Mouse (Mus musculus) adrenal gland, postnatal 14 days (tissue): Measurements from ENCODE around the gene Mpi. TPM values are rescaled to one million over a fixed set of nuclear protein-coding genes. Genes with fewer than 3 reads are reported as not detected.
A peak's percentile ranks its signal among the peaks of the same experiment; 100 is the strongest.

ENCODE experiments used
- DNase-seq: peaks from one replicate; pipeline ENCODE4 v3.0.0; 2021; ENCODE audit warnings: mixed read lengths
- total RNA-seq: library from RNA; stranded (reverse); gene quantifications from 2 replicates; pipeline ENCODE4 v1.2.3, GENCODE M21; 2021

Gene Mpi
- total RNA-seq, 1 experiment from 2014 or later, result 35.8 TPM

DNA sequence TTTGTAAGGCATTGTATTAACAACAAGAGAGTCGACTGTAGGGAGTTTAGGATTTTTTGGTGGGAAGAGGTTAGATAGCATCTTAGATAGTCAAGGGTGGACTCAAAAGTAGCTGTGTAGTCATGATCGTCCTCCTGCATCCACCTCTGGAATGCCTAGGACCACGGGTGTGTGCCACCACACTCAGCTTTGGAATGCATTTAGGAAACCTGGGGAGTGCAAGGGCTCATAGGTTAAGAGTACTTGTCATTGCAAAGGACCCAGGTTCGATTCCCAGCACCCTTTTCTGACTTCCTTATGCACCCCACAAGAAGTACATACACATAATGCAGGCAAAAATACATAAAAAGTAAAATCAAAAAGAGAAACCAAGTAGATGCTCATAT, 29.7 kb downstream of the Mpi start:
- DNase-seq, result no peak

DNA sequence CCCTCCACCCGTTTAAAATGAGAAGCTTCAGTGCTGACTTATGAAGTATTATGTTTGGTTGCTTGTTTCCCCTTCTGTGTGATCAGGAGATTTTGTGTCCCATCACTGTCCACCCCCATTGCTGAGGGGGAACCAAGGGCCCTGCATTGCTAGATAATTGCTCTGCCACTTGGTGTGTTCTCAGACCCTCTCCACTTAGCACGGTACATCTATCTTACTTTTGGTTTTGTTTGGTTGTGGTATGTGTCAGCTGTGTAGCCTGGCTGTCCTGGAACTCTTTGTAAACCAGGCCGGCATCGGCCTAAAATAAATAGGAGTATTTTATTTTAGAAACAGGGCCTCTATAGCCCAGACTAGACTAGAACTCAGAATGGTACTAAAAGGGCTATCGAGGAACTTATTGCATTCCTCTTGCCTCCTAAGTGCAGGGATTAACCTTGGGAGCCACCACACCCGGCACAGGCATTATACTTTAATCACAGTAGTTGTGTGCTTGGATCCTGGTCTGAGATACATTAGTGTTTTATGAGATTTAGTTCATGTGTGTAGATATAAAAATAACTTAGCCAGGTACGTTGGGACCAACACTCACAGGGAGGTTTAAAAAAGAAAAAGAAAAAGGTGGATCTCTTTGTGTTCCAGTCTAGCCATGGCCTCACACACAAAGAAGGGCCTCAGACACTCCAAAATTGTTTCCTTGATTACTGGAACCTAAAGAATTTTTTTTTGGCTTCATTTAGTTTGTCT, 30.3 kb downstream of the Mpi start:
- no peak for DNase-seq

DNA sequence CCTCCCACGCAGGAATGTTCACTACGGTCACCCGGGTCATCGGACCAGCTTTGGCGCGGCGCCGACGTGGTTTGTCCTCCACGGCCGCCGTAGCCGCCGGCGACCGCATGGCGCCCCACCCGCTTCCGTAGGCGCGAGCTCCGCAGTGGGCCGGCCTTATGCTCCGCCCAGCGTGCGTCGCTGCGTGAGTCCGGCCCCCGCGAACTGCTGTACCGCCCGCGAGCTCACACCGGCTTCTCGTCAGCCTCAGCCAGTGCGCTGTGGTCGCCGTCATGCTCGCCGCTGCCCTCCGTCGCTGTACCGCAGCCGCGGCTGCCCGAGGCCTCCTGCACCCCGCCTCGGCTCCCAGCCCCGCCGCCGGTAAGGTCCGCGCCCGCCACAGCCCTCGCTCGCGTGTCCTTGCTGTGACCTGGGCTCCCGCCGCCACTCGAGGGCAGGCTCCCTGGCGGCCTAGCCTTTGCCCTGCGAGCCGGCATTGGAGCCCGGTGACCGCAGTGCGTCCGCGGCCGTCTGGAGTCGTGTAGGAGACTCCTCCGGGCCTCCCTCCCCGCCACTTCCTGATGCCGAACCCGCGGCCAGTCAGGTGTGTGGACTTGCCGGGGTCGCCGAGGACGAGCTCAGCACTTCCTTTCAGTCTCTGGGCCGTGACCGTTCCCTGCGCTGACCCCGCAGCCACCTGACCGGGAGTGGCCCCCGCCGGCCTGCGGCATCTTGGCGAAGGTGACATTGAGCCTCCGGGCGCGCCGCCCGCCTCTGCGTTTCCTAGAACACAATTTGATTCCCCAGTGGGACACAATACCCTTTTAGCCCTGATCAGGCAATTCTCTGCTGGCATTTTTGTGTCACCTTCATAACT, 31.3 kb downstream of the Mpi start, which contains the start of gene Cox5a:
Gene Cox5a, plus strand, starts transcription at position 219 of the 856 bp plus-strand sequence.
- peak; percentile 96 for DNase-seq

DNA sequence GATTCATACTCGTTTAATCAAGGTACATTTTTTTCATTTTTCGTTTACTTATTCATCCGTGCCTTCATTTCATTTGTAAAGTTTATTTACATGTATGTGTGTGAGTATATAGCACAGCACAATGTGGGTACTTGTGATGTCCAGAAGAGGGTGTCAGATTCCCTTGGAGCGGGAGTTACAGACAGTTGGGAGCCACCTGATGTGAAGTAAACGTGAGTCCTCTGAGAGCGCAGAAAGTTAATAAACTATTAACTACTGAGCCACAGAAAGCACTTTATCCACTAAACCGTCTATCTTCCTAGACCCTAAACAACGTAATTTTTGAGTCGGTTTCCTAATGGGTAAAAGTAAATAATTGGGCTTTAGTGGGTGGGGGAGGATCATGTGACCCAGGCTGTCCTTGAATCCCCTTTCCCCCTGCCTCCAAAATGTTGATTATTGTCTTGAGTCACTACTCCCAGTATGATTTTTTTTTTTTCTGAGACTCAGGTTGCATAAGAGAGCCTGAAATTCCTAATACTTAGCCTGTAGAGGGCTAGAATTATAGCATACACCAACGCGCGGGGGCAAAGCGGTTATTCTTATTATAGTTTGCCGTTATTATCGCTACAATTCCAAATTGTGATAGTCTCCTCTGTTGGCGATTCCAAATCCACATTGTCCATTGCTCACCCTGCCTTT, 32.0 kb downstream of the Mpi start:
- DNase-seq, result no peak

DNA sequence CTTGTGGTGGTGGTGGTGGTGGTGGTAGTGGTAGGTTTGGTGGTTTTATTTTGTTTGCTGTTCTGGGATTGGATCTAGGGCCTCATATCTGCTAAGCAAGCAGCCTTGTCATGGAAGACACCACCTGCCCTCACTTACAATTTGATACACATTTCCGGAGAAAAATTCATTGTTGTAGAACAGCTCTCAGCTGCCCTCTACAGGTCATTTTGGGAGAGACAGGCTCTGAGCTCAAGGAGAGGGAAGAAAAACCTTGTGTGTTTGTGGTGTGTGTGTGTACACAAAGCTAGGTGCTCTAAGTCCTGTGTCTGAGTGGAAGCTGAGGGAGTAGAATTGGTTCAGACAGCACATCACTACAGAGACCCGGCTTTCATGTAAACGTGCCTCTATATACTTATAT, 35.5 kb downstream of the Mpi start:
- peak; percentile 66 for DNase-seq

- no peak for DNase-seq
Observed at GRCm38 (mm10) chr9:57510577-57510976, 42.0 kb downstream of the Mpi start.

DNA sequence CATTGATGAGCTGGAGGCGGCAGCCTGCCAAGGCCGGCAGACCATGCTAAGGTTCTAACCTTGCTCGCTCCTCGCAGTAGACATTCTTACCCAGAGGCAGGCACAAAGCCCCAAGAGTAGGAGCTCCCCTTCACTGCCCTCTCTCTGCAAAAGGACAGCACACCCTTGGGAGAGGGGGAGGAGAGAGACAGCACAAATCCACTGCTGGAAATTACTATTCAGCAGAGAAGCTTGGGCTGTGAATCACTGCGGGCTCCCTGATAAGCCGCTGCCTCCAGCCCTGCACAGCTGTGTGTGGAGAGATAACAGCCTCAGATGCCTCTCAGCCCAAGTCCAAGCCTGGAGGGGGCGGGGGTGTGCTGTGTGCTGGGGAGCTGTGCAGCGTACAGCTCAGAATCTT, 46.9 kb downstream of the Mpi start:
- DNase-seq, result peak; percentile 84

- DNase-seq, result no peak
Observed at GRCm38 (mm10) chr9:57504891-57505290, 47.7 kb downstream of the Mpi start.

DNA sequence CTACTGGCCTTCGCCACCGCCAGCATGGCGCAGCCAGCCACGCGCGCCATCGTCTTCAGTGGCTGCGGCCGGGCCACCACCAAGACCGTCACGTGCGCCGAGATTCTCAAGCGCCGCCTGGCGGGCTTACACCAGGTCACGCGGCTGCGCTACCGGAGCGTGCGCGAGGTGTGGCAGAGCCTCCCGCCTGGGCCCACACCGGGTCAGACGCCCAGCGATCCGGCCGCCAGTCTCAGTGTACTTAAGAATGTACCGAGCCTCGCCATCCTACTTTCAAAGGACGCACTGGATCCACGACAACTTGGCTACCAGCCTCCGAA, 48.2 kb downstream of the Mpi start:
- peak; percentile 78 for DNase-seq

- DNase-seq, result peak; percentile 85
Observed at GRCm38 (mm10) chr9:57503622-57504380, 48.8 kb downstream of the Mpi start, which contains the start of gene Rpp25. TSS of gene Rpp25 (plus strand) at chr9:57504026.

GRCm38 (mm10) chr9:57502911-57503621, 49.5 kb downstream of the Mpi start:
- DNase-seq, result peak; percentile 35

DNA sequence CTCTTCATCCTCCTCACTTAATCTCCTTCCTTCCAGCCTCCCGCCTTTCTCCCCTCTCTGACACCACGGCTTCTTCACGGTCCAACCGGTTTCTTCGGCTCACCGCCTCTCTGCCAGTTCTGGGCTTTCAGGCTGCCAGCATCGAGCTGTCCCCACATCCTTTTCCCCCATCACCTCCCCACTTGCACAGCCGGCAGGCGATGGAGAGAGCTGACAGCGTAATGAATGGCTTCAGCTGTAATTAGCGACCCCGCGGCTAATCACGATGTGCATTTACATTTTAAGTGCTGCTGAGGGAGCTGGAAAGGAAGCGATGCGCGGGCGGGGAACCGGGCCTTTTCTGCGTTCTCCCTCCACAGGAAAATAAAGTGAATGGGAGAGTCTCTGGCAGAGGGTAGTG, 50.7 kb downstream of the Mpi start:
- DNase-seq, result no peak

- no peak for DNase-seq
Observed at GRCm38 (mm10) chr9:57501452-57501851, 51.1 kb downstream of the Mpi start.

- DNase-seq, result no peak
Observed at GRCm38 (mm10) chr9:57498536-57498935, 54.0 kb downstream of the Mpi start.

GRCm38 (mm10) chr9:57497236-57497635, 55.3 kb downstream of the Mpi start:
- no peak for DNase-seq

DNA sequence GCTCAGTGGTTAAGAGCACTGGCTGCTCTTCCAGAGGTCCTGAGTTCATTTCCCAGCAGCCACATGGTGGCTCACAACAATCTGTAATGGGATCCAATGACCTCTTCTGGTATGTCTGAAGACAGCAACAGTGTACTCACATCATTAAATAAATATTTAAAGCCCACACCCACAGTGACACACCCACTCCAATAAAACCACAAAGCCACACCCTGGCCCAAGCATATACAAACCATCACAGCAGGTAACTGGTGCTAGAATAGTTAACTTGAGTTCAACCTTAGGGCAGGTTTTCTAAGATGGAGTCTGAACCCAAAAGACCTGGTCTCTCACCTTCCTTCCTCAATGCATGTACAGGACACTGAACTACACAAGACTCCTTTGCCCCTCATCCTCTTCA, 57.6 kb downstream of the Mpi start:
- no peak for DNase-seq

Other genes starting within 250 kb of the Mpi start
- gene Ppcdc, start 112.6 kb downstream of the Mpi start, total RNA-seq, result 19.8 and 24.6 TPM in 2 replicates
- gene Scamp5, start 84.7 kb downstream of the Mpi start, total RNA-seq, result 11.0 and 13.1 TPM in 2 replicates
- 2.2 and 2.7 TPM in 2 replicates for gene Rpp25, start 48.7 kb downstream of the Mpi start, total RNA-seq
- 1,056 and 1,152 TPM in 2 replicates for gene Cox5a, start 31.5 kb downstream of the Mpi start, total RNA-seq
- 17.5 and 19.1 TPM in 2 replicates for gene Fam219b, start 15.2 kb downstream of the Mpi start, total RNA-seq
- 41.8 and 51.8 TPM in 2 replicates for gene Scamp2, start 8.2 kb upstream of the Mpi start, total RNA-seq
- gene Ulk3, start 36.7 kb upstream of the Mpi start, total RNA-seq, result 12.9 and 17.8 TPM in 2 replicates
- gene Cplx3, start 53.5 kb upstream of the Mpi start, total RNA-seq, result not detected in 2 replicates
- not detected in 2 replicates for gene Lman1l, start 68.0 kb upstream of the Mpi start, total RNA-seq
- 71.0 and 75.6 TPM in 2 replicates for gene Csk, start 100.9 kb upstream of the Mpi start, total RNA-seq
- 1.5 and 43.1 TPM in 2 replicates for gene Cyp1a2, start 130.9 kb upstream of the Mpi start, total RNA-seq
- gene Cyp1a1, start 135.2 kb upstream of the Mpi start, total RNA-seq, result 0.37 TPM in 1 of 2 replicates, not detected in the other
- gene Edc3, start 155.8 kb upstream of the Mpi start, total RNA-seq, result 8.9 and 10.6 TPM in 2 replicates
- gene Clk3, start 213.1 kb upstream of the Mpi start, total RNA-seq, result 55.0 and 66.5 TPM in 2 replicates